Mouse (Mus musculus): Measurements from ENCODE around the gene Abcb1b.
"Not testable (repeated sequence)": the region's sequence is repeated elsewhere in the genome, so short reads cannot be mapped to it uniquely, and the experiment has no call there.

Abcb1b gene

GRCm38 (mm10) chr5:8863580-8864337 lies 65.8 kb downstream of the Abcb1b start:
- no peak for DNase-seq (ENCODE audit: low spot score)

GRCm38 (mm10) chr5:8865630-8866029 lies 67.7 kb downstream of the Abcb1b start:
- not testable (repeated sequence) for DNase-seq (ENCODE audit: low spot score)

- DNase-seq (ENCODE audit: low spot score), result no peak
Observed at GRCm38 (mm10) chr5:8866366-8866765, 68.4 kb downstream of the Abcb1b start.

- no peak for DNase-seq (ENCODE audit: low spot score)
Observed at GRCm38 (mm10) chr5:8868019-8868418, 70.1 kb downstream of the Abcb1b start.

GRCm38 (mm10) chr5:8872979-8873915 lies 75.3 kb downstream of the Abcb1b start:
- no peak for DNase-seq (ENCODE audit: low spot score)

GRCm38 (mm10) chr5:8877086-8877485 lies 79.1 kb downstream of the Abcb1b start:
- no peak for DNase-seq (ENCODE audit: low spot score)

- DNase-seq (ENCODE audit: low spot score), result no peak
Observed at GRCm38 (mm10) chr5:8877800-8878199, 79.9 kb downstream of the Abcb1b start.

- no peak for DNase-seq (ENCODE audit: low spot score)
Observed at GRCm38 (mm10) chr5:8885837-8886236, 87.9 kb downstream of the Abcb1b start.

GRCm38 (mm10) chr5:8893300-8894103 lies 95.6 kb downstream of the Abcb1b start, which contains the start of gene Abcb4:
TSS of gene Abcb4 (plus strand) at chr5:8893717.
- peak; percentile 60 for DNase-seq (ENCODE audit: low spot score)

GRCm38 (mm10) chr5:8894104-8894425 lies 96.1 kb downstream of the Abcb1b start:
- no peak for DNase-seq (ENCODE audit: low spot score)

- no peak for DNase-seq (ENCODE audit: low spot score)
Observed at GRCm38 (mm10) chr5:8894641-8895490, 96.9 kb downstream of the Abcb1b start.

- no peak for DNase-seq (ENCODE audit: low spot score)
Observed at GRCm38 (mm10) chr5:8896198-8896597, 98.3 kb downstream of the Abcb1b start.

- DNase-seq (ENCODE audit: low spot score), result no peak
Observed at GRCm38 (mm10) chr5:8898246-8898645, 100.3 kb downstream of the Abcb1b start.

- no peak for DNase-seq (ENCODE audit: low spot score)
Observed at GRCm38 (mm10) chr5:8901001-8901400, 103.1 kb downstream of the Abcb1b start.

GRCm38 (mm10) chr5:8902141-8902817 lies 104.3 kb downstream of the Abcb1b start:
- DNase-seq (ENCODE audit: low spot score), result no peak

GRCm38 (mm10) chr5:8904539-8904938 lies 106.6 kb downstream of the Abcb1b start:
- no peak for DNase-seq (ENCODE audit: low spot score)

GRCm38 (mm10) chr5:8911567-8912198 lies 113.7 kb downstream of the Abcb1b start:
- DNase-seq (ENCODE audit: low spot score), result no peak

Data from testis, postnatal 10 days (tissue).